Mouse (Mus musculus): ENCODE results near the gene Usp31. TPM values are rescaled to one million over a fixed set of nuclear protein-coding genes. Genes with fewer than 3 reads are reported as not detected.

Gene Usp31
- polyA plus RNA-seq (2015; fragmentation: Illumina TruSeq; extraction: RNeasy Lipid Tissue Mini Kit (QIAGEN cat#74804); ENCODE audit: low read depth, low replicate concordance), result 30.3 TPM

DNA sequence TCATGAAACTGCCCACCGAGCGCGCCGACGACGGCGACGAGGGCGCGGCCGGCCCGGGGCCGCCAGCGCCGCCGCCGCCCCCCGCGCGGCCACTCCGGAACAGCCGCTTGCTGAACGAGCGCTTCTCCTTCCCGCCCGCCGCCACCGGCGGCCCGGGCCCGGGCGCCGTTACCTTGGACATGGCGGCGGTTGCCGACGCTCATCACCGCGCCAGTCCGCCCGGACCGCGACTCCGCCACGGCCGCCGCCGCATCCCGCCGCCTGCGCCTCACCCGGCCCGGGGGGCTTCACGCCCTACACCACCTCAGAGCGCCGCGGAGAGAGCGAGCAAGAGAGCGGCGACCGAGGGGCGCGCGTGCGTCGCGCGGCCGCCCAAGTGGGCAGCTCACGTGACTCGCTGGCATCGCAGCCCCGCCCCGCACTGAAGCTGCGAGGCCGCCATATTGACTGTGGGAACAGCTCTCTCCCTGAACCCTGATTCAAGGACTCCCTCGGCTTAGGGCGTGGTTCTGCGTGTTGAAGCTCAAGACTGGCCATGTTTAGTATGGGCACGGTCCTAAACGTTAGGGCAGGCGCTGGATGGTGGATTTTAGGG is at the start of gene Usp31:
Gene Usp31 (minus strand): TSS at position 181 of the 595 bp plus-strand sequence.

DNA sequence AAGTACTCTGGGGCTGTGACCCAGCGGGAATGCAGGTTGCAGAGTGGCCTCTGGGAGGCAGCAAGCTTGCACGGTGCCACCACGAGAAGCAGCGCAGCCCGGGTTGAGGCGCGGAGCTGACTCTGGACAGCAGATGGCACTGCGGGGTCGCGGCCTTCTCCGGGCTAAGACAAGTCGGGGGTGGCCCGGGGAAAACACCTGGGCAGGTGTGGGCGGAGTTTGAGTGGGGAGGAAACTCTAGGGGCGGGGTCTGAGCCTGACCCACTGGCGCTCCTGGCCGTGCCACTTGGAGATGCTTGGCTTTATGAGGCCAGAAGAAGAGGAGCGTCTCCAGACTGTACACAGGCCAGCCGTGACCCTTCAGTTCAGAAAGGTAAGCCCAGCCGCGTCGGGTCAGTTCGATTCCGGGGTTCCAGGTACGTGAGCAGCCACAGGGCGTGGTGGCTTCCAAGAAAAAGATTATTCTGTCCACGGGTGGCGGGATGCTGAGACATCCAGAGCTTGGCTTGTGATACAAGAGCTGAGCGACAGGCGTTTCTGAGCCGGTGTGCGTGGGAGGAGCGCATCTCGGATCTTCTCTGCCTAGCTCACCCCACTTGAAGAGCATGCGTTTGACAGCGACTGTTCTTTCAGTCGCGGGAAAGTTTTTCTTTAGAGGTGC is 27.2 kb upstream of the Usp31 start, which contains the start of gene Scnn1g:
Gene Scnn1g (plus strand): TSS at position 309 of the 661 bp plus-strand sequence.

Other genes starting within 250 kb of the Usp31 start
- gene Scnn1g, start 27.2 kb upstream of the Usp31 start, polyA plus RNA-seq (2015; fragmentation: Illumina TruSeq; extraction: RNeasy Lipid Tissue Mini Kit (QIAGEN cat#74804); ENCODE audit: low read depth, low replicate concordance), result not detected
- not detected for gene Scnn1b, start 157.8 kb upstream of the Usp31 start, polyA plus RNA-seq (2015; fragmentation: Illumina TruSeq; extraction: RNeasy Lipid Tissue Mini Kit (QIAGEN cat#74804); ENCODE audit: low read depth, low replicate concordance)

Measured in brain, adult 10 weeks (tissue).